Mouse (Mus musculus) kidney, adult 2 months (tissue): ENCODE measurements around the gene Srsf11. TPM values are rescaled to one million over a fixed set of nuclear protein-coding genes. Genes with fewer than 3 reads are reported as not detected.

Experiments
- DNase-seq: peaks from one replicate; pipeline ENCODE4 v3.0.0; 2021
- H3K27ac ChIP-seq: fragments of 200-500 bp; 2 replicates; pipeline ENCODE4 v1.5.1; 2012; ENCODE audit warnings: low read depth, low read length, control low read depth, inconsistent platforms; ENCODE audit not compliant: insufficient read depth
- H3K27me3 ChIP-seq: fragments of 200-500 bp; replicated peaks from 2 replicates; pipeline ENCODE4 v1.6.1; 2012; ENCODE audit warnings: mild to moderate bottlenecking, moderate library complexity, low read length, inconsistent platforms; ENCODE audit not compliant: control insufficient read depth, insufficient read depth
- H3K36me3 ChIP-seq: fragments of 200-500 bp; 2 replicates; pipeline ENCODE4 v1.6.1; 2012; ENCODE audit warnings: mild to moderate bottlenecking, moderate library complexity, low read length, inconsistent platforms; ENCODE audit not compliant: control insufficient read depth, insufficient read depth
- H3K4me1 ChIP-seq: fragments of 200-500 bp; 2 replicates; pipeline ENCODE4 v1.6.1; 2011; ENCODE audit warnings: low read length; ENCODE audit not compliant: control insufficient read depth, insufficient read depth
- H3K4me3 ChIP-seq: fragments of 200-500 bp; 2 replicates; pipeline ENCODE4 v1.5.1; 2011; ENCODE audit warnings: mild to moderate bottlenecking, low read depth, low read length, control low read depth; ENCODE audit not compliant: insufficient read depth
- CTCF ChIP-seq: fragments of 200-500 bp; conservative IDR thresholded peaks from 2 replicates; pipeline ENCODE4 v1.5.1; 2011; ENCODE audit warnings: low read depth, mild to moderate bottlenecking, control low read depth, low read length, moderate library complexity, mixed read lengths; ENCODE audit not compliant: insufficient read depth, insufficient read length
- POLR2A ChIP-seq: fragments of 200-500 bp; IDR thresholded peaks from one replicate; pipeline ENCODE4 v1.6.1; 2011; ENCODE audit warnings: low read depth, low read length, control low read depth
- WGBS: fragments of 180-500 bp; shearing (Covaris S2); methylation state at CpG from one replicate; pipeline ENCODE4 v1.1.7; 2018; 5-methylcytosine and 5-hydroxymethylcytosine counted together
- polyA plus RNA-seq: library from polyadenylated mRNA; depleted of rRNA; stranded (reverse); fragments of >200 nt; gene quantifications from 2 replicates; pipeline ENCODE4 v1.2.3, GENCODE M21; 2012; rRNA removed

Srsf11 gene
- 171 and 190 TPM in 2 replicates for polyA plus RNA-seq

GRCm38 (mm10) chr3:158036329-158036988, at the start of gene Srsf11, which contains the start of gene Lrrc40:
Srsf11 (minus strand) TSS chr3:158036639.
Lrrc40 (plus strand) TSS chr3:158036662.
- peak; percentile 97 for DNase-seq
- TF ChIP-seq POLR2A (peak; percentile 78), CTCF (no peak)
- H3K4me1 ChIP-seq = peaks cover 6% of the 10 kb centered on the region
- H3K4me3 ChIP-seq = peak within 1 kb of the TSS; percentile 74
- under 1% methylated on average over 55 of the region's 55 CpGs for WGBS
- peak within 1 kb of the TSS; percentile 87 for H3K27ac ChIP-seq
- H3K27me3 ChIP-seq = no peaks in the 10 kb centered on the region
- no peaks in the 10 kb centered on the region for H3K36me3 ChIP-seq

- WGBS = 39% methylated on average over 5 of the region's 5 CpGs
These were observed 41.4 kb upstream of the Srsf11 start for GRCm38 (mm10) chr3:158077828-158078227.

DNA sequence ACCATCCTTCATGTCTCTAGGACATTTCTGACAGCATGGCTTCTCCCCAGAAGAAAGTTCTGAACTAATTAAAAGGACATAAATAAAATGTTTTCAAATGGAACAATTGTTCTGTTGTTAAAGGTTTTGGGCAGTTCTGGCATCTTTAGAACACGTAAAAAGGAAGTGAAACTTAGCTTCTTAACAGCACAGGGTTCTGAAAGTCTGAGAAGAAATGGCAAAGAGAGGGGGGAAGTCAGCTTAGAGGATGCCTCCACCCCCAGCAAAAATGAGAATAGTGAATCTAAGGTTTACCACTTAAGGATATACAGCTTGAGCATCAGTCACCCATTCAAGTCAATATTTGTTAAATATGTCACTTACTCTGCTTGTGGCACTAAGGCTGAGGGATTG, 40.9 kb upstream of the Srsf11 start:
- no peaks in the 10 kb centered on the region for H3K36me3 ChIP-seq
- 28% methylated on average over 1 of the region's 1 CpGs for WGBS

More at GRCm38 (mm10) chr3:158077828-158078227, 41.4 kb upstream of the Srsf11 start:
- Histone ChIP-seq H3K27me3 (no peaks in the 10 kb centered on the region), H3K36me3 (no peaks in the 10 kb centered on the region), H3K27ac (no peak overlapping the region), H3K4me3 (no peak overlapping the region), H3K4me1 (no peaks in the 10 kb centered on the region)
- no peak for DNase-seq
- TF ChIP-seq CTCF (no peak), POLR2A (no peak)

DNA sequence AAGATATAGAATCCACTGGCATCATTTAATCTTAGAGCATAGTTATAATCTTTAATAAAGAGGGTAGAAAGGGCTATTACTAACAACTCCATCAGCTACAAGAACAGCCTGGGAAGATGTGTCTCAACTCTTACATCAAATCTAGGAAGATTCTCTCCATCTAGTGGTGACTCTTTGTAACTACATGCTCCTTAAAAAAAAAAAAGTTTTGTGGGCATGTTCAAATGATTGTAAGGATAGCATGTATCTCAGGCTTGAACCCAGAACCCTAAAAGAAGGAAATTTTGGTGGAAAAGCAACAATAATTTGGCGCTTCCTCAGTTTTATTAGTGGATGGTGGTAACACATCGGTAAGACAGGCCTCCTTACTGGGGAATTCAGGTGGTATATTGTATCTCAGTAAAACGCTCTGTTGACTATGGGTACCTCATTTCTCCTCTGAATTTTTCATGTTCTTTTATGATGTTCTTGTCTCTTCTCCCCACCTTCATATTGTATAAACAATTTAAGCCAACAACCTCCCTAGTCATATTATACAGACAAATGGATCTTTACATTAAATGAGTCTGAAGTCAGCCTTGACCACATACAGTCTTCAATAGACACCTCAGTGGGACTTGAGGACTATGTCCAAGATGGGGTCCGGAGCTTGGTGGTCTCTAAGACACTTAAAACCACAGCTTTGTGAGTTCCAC, 40.4 kb upstream of the Srsf11 start:
- peak; percentile 19 for DNase-seq
- WGBS = 40% methylated on average over 4 of the region's 4 CpGs
- H3K4me1 ChIP-seq = no peaks in the 10 kb centered on the region
- TF ChIP-seq POLR2A = no peak
- TF ChIP-seq CTCF = peak; percentile 25; the same call in 1 of the 2 replicates
- H3K27ac ChIP-seq = no peak overlapping the region
- H3K27me3 ChIP-seq = no peaks in the 10 kb centered on the region
- H3K4me3 ChIP-seq = no peak overlapping the region
- H3K36me3 ChIP-seq = no peaks in the 10 kb centered on the region

More for the DNA sequence above, 40.9 kb upstream of the Srsf11 start:
- TF ChIP-seq CTCF (no peak), POLR2A (no peak)
- H3K27ac ChIP-seq = no peak overlapping the region
- DNase-seq = no peak
- H3K27me3 ChIP-seq = no peaks in the 10 kb centered on the region
- no peaks in the 10 kb centered on the region for H3K4me1 ChIP-seq
- H3K4me3 ChIP-seq = no peak overlapping the region

GRCm38 (mm10) chr3:158075004-158075403, 38.6 kb upstream of the Srsf11 start:
- no peak for DNase-seq
- Histone ChIP-seq H3K27ac (no peak overlapping the region), H3K4me1 (no peaks in the 10 kb centered on the region), H3K36me3 (no peaks in the 10 kb centered on the region), H3K4me3 (no peak overlapping the region), H3K27me3 (no peaks in the 10 kb centered on the region)
- 89% methylated on average over 2 of the region's 2 CpGs for WGBS
- TF ChIP-seq CTCF = no peak
- no peak for TF ChIP-seq POLR2A

- Histone ChIP-seq H3K27me3 (no peaks in the 10 kb centered on the region), H3K4me1 (no peaks in the 10 kb centered on the region)
- TF ChIP-seq POLR2A (no peak), CTCF (no peak)
These were observed 32.3 kb upstream of the Srsf11 start for GRCm38 (mm10) chr3:158068613-158069263.

GRCm38 (mm10) chr3:158067916-158068315, 31.5 kb upstream of the Srsf11 start:
- 80% methylated on average over 7 of the region's 7 CpGs for WGBS
- TF ChIP-seq CTCF (no peak), POLR2A (no peak)
- Histone ChIP-seq H3K4me1 (no peaks in the 10 kb centered on the region), H3K4me3 (no peak overlapping the region), H3K27ac (no peak overlapping the region), H3K36me3 (peaks cover 1% of the 10 kb centered on the region), H3K27me3 (no peaks in the 10 kb centered on the region)
- no peak for DNase-seq

More at GRCm38 (mm10) chr3:158068613-158069263, 32.3 kb upstream of the Srsf11 start:
- 81% methylated on average over 9 of the region's 9 CpGs for WGBS
- peaks cover 1% of the 10 kb centered on the region for H3K36me3 ChIP-seq
- no peak overlapping the region for H3K4me3 ChIP-seq
- no peak overlapping the region for H3K27ac ChIP-seq
- DNase-seq = no peak
